Mouse (Mus musculus) thymus, adult 2 months (tissue): Measurements from ENCODE around the gene Ankrd36.

Source experiments
- CTCF ChIP-seq: fragments of 200-500 bp; IDR thresholded peaks from 2 replicates; pipeline ENCODE4 v1.5.1; 2012; ENCODE audit warnings: mild to moderate bottlenecking, control low read depth, low read length, moderate library complexity, borderline replicate concordance; ENCODE audit not compliant: control insufficient read depth, poor library complexity, insufficient read depth; ENCODE audit errors: extremely low read depth
- POLR2A ChIP-seq: fragments of 200-500 bp; IDR thresholded peaks from 2 replicates; pipeline ENCODE4 v1.6.1; 2012; ENCODE audit warnings: mild to moderate bottlenecking, low read length, control low read depth, moderate library complexity; ENCODE audit not compliant: control insufficient read depth, poor library complexity, insufficient read depth; ENCODE audit errors: extremely low read depth

- TF ChIP-seq POLR2A: no peak
- TF ChIP-seq CTCF: no peak
Measured at GRCm38 (mm10) chr11:5716938-5717705, 147.6 kb downstream of the Ankrd36 start.
